Mouse (Mus musculus) neural tube, embryonic 15.5 days (tissue): ENCODE measurements around the gene Elmo1. TPM values are rescaled to one million over a fixed set of nuclear protein-coding genes. Genes with fewer than 3 reads are reported as not detected.
A peak's percentile ranks its signal among the peaks of the same experiment; 100 is the strongest.

Source experiments
- ATAC-seq: fragments of 200-750 bp; cut with Nextera tagmentation; 2 replicates; pipeline ENCODE4 v1.8.0; 2017; ENCODE audit warnings: mild to moderate bottlenecking, moderate TSS enrichment, moderate library complexity; ENCODE audit not compliant: low FRiP score
- H3K27ac ChIP-seq: fragments of 300-500 bp; sonication (generic); replicated peaks from 2 replicates; pipeline ENCODE4 v1.5.1; 2015; ENCODE audit warnings: mild to moderate bottlenecking, inconsistent platforms
- H3K27me3 ChIP-seq: fragments of 300-500 bp; sonication (generic); replicated peaks from 2 replicates; pipeline ENCODE4 v1.6.1; 2015; ENCODE audit warnings: inconsistent platforms
- H3K36me3 ChIP-seq: fragments of 300-500 bp; sonication (generic); 2 replicates; pipeline ENCODE4 v1.6.1; 2015; ENCODE audit warnings: inconsistent platforms
- H3K4me1 ChIP-seq: fragments of 300-500 bp; sonication (generic); 2 replicates; pipeline ENCODE4 v1.6.1; 2015; ENCODE audit warnings: inconsistent platforms
- H3K4me2 ChIP-seq: fragments of 300-500 bp; sonication (generic); 2 replicates; pipeline ENCODE4 v1.6.1; 2015; ENCODE audit warnings: inconsistent platforms, mild to moderate bottlenecking, moderate library complexity
- H3K4me3 ChIP-seq: fragments of 300-500 bp; sonication (generic); replicated peaks from 2 replicates; pipeline ENCODE4 v1.5.1; 2015; ENCODE audit warnings: mild to moderate bottlenecking, inconsistent platforms
- H3K9ac ChIP-seq: fragments of 300-500 bp; sonication (generic); replicated peaks from 2 replicates; pipeline ENCODE4 v1.6.1; 2015; ENCODE audit warnings: mild to moderate bottlenecking, inconsistent platforms
- H3K9me3 ChIP-seq: fragments of 300-500 bp; sonication (generic); replicated peaks from 2 replicates; pipeline ENCODE4 v1.6.1; 2016; ENCODE audit warnings: inconsistent platforms
- WGBS: fragments of 180-500 bp; shearing (Covaris S2); methylation state at CpG from one replicate; pipeline ENCODE4 v1.1.7; 2015; ENCODE audit warnings: mixed read lengths; 5-methylcytosine and 5-hydroxymethylcytosine counted together
- polyA plus RNA-seq: library from polyadenylated mRNA; unstranded; fragments of >200 nt; fragmentation: Nextera tagmentation; extraction: Ambion mirVana; gene quantifications from 2 replicates; pipeline ENCODE4 v1.2.1, GENCODE M21; 2015

The Elmo1 gene
- polyA plus RNA-seq, 1 experiment from 2014 or later: 42.9 TPM

- no peak for ATAC-seq
- H3K4me3 ChIP-seq: no peak overlapping the region
These were observed 391.4 kb downstream of the Elmo1 start for GRCm38 (mm10) chr13:20481805-20482204.

GRCm38 (mm10) chr13:20489110-20489509 lies 398.7 kb downstream of the Elmo1 start:
- ATAC-seq: no peak
- WGBS: 74% methylated on average over 3 of the region's 3 CpGs
- no peak overlapping the region for H3K4me3 ChIP-seq

More at GRCm38 (mm10) chr13:20481805-20482204, 391.4 kb downstream of the Elmo1 start:
- H3K36me3 ChIP-seq: no peaks in the 10 kb centered on the region
- peaks cover 10% of the 10 kb centered on the region; the same call in 1 of the 2 replicates for H3K4me1 ChIP-seq
- 83% methylated on average over 1 of the region's 1 CpGs for WGBS
- no peaks in the 10 kb centered on the region for H3K9me3 ChIP-seq
- no peak overlapping the region for H3K9ac ChIP-seq
- H3K4me2 ChIP-seq: no peak overlapping the region
- no peak overlapping the region for H3K27ac ChIP-seq
- H3K27me3 ChIP-seq: no peaks in the 10 kb centered on the region

GRCm38 (mm10) chr13:20489698-20490417 lies 399.5 kb downstream of the Elmo1 start:
- ATAC-seq: peak; percentile 45; the same call in 1 of the 2 replicates
- Histone ChIP-seq H3K9ac (no peak overlapping the region), H3K27ac (no peak overlapping the region), H3K4me3 (no peak overlapping the region), H3K4me2 (no peak overlapping the region), H3K4me1 (peaks cover 9% of the 10 kb centered on the region), H3K36me3 (no peaks in the 10 kb centered on the region), H3K27me3 (no peaks in the 10 kb centered on the region), H3K9me3 (no peaks in the 10 kb centered on the region)
- WGBS: 56% methylated on average over 8 of the region's 8 CpGs

More at GRCm38 (mm10) chr13:20489110-20489509, 398.7 kb downstream of the Elmo1 start:
- no peaks in the 10 kb centered on the region for H3K36me3 ChIP-seq
- H3K9ac ChIP-seq: no peak overlapping the region
- no peaks in the 10 kb centered on the region for H3K9me3 ChIP-seq
- peaks cover 9% of the 10 kb centered on the region for H3K4me1 ChIP-seq
- H3K4me2 ChIP-seq: no peak overlapping the region
- H3K27me3 ChIP-seq: no peaks in the 10 kb centered on the region
- no peak overlapping the region for H3K27ac ChIP-seq

- H3K27me3 ChIP-seq: no peaks in the 10 kb centered on the region
These were observed 400.6 kb downstream of the Elmo1 start for GRCm38 (mm10) chr13:20490860-20491594.

GRCm38 (mm10) chr13:20491666-20492065 lies 401.3 kb downstream of the Elmo1 start:
- no peak overlapping the region for H3K4me3 ChIP-seq
- no peak overlapping the region for H3K27ac ChIP-seq
- 82% methylated on average over 3 of the region's 3 CpGs for WGBS
- no peaks in the 10 kb centered on the region for H3K9me3 ChIP-seq
- H3K4me1 ChIP-seq: peaks cover 9% of the 10 kb centered on the region
- no peak for ATAC-seq
- no peak overlapping the region for H3K9ac ChIP-seq
- H3K27me3 ChIP-seq: no peaks in the 10 kb centered on the region
- H3K4me2 ChIP-seq: no peak overlapping the region
- H3K36me3 ChIP-seq: no peaks in the 10 kb centered on the region

More at GRCm38 (mm10) chr13:20490860-20491594, 400.6 kb downstream of the Elmo1 start:
- Histone ChIP-seq H3K27ac (peak overlapping the region; percentile 7; the same call in 1 of the 2 replicates), H3K4me1 (peaks cover 9% of the 10 kb centered on the region), H3K36me3 (no peaks in the 10 kb centered on the region), H3K4me3 (no peak overlapping the region), H3K9me3 (no peaks in the 10 kb centered on the region), H3K9ac (no peak overlapping the region), H3K4me2 (no peak overlapping the region)
- ATAC-seq: no peak
- 62% methylated on average over 5 of the region's 5 CpGs for WGBS

- peaks cover 9% of the 10 kb centered on the region for H3K4me1 ChIP-seq
- no peak overlapping the region for H3K27ac ChIP-seq
- no peak overlapping the region for H3K4me3 ChIP-seq
- ATAC-seq: no peak
- no peak overlapping the region for H3K4me2 ChIP-seq
- no peaks in the 10 kb centered on the region for H3K36me3 ChIP-seq
- 79% methylated on average over 6 of the region's 6 CpGs for WGBS
- H3K27me3 ChIP-seq: no peaks in the 10 kb centered on the region
- no peaks in the 10 kb centered on the region for H3K9me3 ChIP-seq
- H3K9ac ChIP-seq: no peak overlapping the region
These were observed 403.8 kb downstream of the Elmo1 start for GRCm38 (mm10) chr13:20494047-20494739.

GRCm38 (mm10) chr13:20501923-20502322 lies 411.5 kb downstream of the Elmo1 start:
- Histone ChIP-seq H3K4me3 (no peak overlapping the region), H3K9me3 (no peaks in the 10 kb centered on the region), H3K27ac (no peak overlapping the region), H3K9ac (no peak overlapping the region), H3K4me1 (no peaks in the 10 kb centered on the region), H3K4me2 (no peak overlapping the region), H3K36me3 (no peaks in the 10 kb centered on the region), H3K27me3 (no peaks in the 10 kb centered on the region)
- ATAC-seq: no peak

GRCm38 (mm10) chr13:20503371-20503770 lies 413.0 kb downstream of the Elmo1 start:
- H3K27me3 ChIP-seq: no peaks in the 10 kb centered on the region
- WGBS: 65% methylated on average over 3 of the region's 3 CpGs
- H3K27ac ChIP-seq: no peak overlapping the region
- ATAC-seq: no peak
- H3K9ac ChIP-seq: no peak overlapping the region
- H3K4me2 ChIP-seq: no peak overlapping the region
- H3K9me3 ChIP-seq: no peaks in the 10 kb centered on the region
- H3K4me1 ChIP-seq: peaks cover 8% of the 10 kb centered on the region
- no peak overlapping the region for H3K4me3 ChIP-seq
- no peaks in the 10 kb centered on the region for H3K36me3 ChIP-seq

- WGBS: 41% methylated on average over 10 of the region's 10 CpGs
- peak; percentile 29; the same call in 1 of the 2 replicates for ATAC-seq
- Histone ChIP-seq H3K9me3 (no peaks in the 10 kb centered on the region), H3K27ac (no peak overlapping the region), H3K27me3 (no peaks in the 10 kb centered on the region), H3K36me3 (no peaks in the 10 kb centered on the region), H3K4me3 (no peak overlapping the region), H3K4me1 (peaks cover 18% of the 10 kb centered on the region), H3K9ac (no peak overlapping the region), H3K4me2 (no peak overlapping the region)
These were observed 417.2 kb downstream of the Elmo1 start for GRCm38 (mm10) chr13:20507381-20508129.

- H3K27ac ChIP-seq: no peak overlapping the region
- no peak overlapping the region for H3K4me3 ChIP-seq
- no peaks in the 10 kb centered on the region for H3K9me3 ChIP-seq
- 93% methylated on average over 4 of the region's 4 CpGs for WGBS
- H3K4me2 ChIP-seq: no peak overlapping the region
- H3K4me1 ChIP-seq: peaks cover 25% of the 10 kb centered on the region
- no peaks in the 10 kb centered on the region for H3K27me3 ChIP-seq
- H3K9ac ChIP-seq: no peak overlapping the region
- no peaks in the 10 kb centered on the region for H3K36me3 ChIP-seq
- no peak for ATAC-seq
These were observed 420.6 kb downstream of the Elmo1 start for GRCm38 (mm10) chr13:20511026-20511425.
